Mouse (Mus musculus): Measurements from ENCODE around the gene Mvb12b. TPM values are rescaled to one million over a fixed set of nuclear protein-coding genes. Genes with fewer than 3 reads are reported as not detected.
A peak's percentile ranks its signal among the peaks of the same experiment; 100 is the strongest.

Gene Mvb12b
- polyA plus RNA-seq, 1 experiment from 2014 or later, result 16.9 TPM

DNA sequence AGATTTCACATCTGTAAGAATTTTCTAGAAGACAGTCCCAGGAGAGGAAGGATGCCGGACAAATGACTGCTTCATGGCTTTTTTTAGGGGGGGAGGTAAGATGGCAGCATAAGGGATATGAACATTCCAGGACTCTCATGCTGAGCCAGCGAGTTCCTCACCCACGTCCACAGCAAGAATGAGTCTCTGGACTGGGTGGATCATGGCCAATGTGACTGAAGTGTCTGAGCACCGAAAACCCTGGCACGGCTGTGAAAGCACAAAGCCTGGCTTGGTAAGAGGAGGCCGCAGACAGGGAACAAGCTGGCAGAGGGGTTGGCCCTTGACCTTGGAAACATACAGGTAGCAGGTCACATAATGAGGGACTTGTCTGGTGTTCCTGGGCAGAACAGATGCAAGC lies 87.5 kb downstream of the Mvb12b start:
- H3K27ac ChIP-seq (replicated peaks; ENCODE audit: low read depth, low read length), result no peak overlapping the region
- no peaks in the 10 kb centered on the region for H3K9me3 ChIP-seq (ENCODE audit: control insufficient read depth, low read length)
- 0 out of 2 replicates have a peak, but pooled peaks cover 2% of the 10 kb centered on the region for H3K36me3 ChIP-seq (ENCODE audit: control insufficient read depth, insufficient read depth, low read length)
- no peak overlapping the region for H3K4me3 ChIP-seq (ENCODE audit: low read depth, low read length)
- peaks cover 28% of the 10 kb centered on the region for H3K4me1 ChIP-seq (ENCODE audit: control insufficient read depth, insufficient read depth, low read length)
- H3K4me2 ChIP-seq (ENCODE audit: low read depth, severe bottlenecking), result no peak overlapping the region
- ATAC-seq (ENCODE audit: insufficient number of reproducible peaks, low FRiP score, low TSS enrichment, low read depth) (no peak), DNase-seq (ENCODE audit: low spot score) (no peak)
- 92% methylated on average over 6 of the region's 6 CpGs for WGBS
- H3K27me3 ChIP-seq (ENCODE audit: control insufficient read depth, insufficient read depth, low read length), result no peaks in the 10 kb centered on the region
- H3K9ac ChIP-seq (ENCODE audit: low read length), result no peak overlapping the region

DNA sequence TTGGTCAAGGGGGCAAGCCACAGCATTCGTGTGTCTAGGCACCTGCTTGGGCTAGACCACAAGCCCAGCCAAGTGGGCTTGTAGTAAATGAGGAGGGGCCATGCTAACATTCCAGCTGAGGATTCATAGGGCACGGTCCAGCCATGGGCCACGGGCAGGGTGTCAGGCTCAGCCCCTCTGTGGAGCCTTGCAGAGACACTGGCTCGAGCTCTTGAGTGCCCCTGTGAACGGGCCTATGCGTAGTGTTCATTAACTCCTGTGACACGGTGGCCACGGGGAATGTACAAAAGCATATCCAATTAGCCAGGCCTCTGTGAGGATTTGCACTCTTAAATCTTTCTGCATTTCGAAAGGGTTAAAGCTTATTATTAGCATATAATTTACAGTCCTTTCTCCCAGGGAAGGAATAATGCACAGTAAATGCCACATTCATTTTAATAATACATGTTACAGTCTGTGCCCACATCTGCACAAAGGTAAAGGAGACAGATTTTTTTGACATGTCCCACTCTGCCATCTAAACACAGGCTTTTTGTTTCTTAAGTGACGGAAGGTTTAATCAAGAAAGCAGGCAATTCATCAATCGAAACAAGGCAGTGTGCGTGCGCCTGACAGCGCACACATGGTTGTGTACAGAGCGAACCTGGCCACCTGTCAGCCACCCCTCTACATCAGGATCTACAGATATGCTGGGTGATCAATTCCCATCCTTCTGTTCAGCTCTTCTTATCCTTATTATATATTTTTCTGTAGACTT lies 91.9 kb downstream of the Mvb12b start:
- Histone ChIP-seq H3K27ac (replicated peaks; ENCODE audit: low read depth, low read length) (no peak overlapping the region), H3K4me3 (ENCODE audit: low read depth, low read length) (no peak overlapping the region), H3K4me2 (ENCODE audit: low read depth, severe bottlenecking) (no peak overlapping the region), H3K9ac (ENCODE audit: low read length) (no peak overlapping the region), H3K4me1 (ENCODE audit: control insufficient read depth, insufficient read depth, low read length) (peaks cover 21% of the 10 kb centered on the region), H3K27me3 (ENCODE audit: control insufficient read depth, insufficient read depth, low read length) (no peaks in the 10 kb centered on the region), H3K9me3 (ENCODE audit: control insufficient read depth, low read length) (no peaks in the 10 kb centered on the region), H3K36me3 (ENCODE audit: control insufficient read depth, insufficient read depth, low read length) (no peaks in the 10 kb centered on the region)
- DNase-seq (ENCODE audit: low spot score) (no peak), ATAC-seq (ENCODE audit: insufficient number of reproducible peaks, low FRiP score, low TSS enrichment, low read depth) (no peak)
- WGBS, result 59% methylated on average over 15 of the region's 15 CpGs

- H3K9me3 ChIP-seq (ENCODE audit: control insufficient read depth, low read length), result no peaks in the 10 kb centered on the region
- ATAC-seq (ENCODE audit: insufficient number of reproducible peaks, low FRiP score, low TSS enrichment, low read depth) (no peak), DNase-seq (ENCODE audit: low spot score) (no peak)
- no peak overlapping the region for H3K4me3 ChIP-seq (ENCODE audit: low read depth, low read length)
- no peaks in the 10 kb centered on the region for H3K27me3 ChIP-seq (ENCODE audit: control insufficient read depth, insufficient read depth, low read length)
- no peaks in the 10 kb centered on the region for H3K36me3 ChIP-seq (ENCODE audit: control insufficient read depth, insufficient read depth, low read length)
- peaks cover 25% of the 10 kb centered on the region for H3K4me1 ChIP-seq (ENCODE audit: control insufficient read depth, insufficient read depth, low read length)
- peak overlapping the region; percentile 44 for H3K9ac ChIP-seq (ENCODE audit: low read length)
- WGBS, result 92% methylated on average over 7 of the region's 7 CpGs
- no peak overlapping the region for H3K27ac ChIP-seq (replicated peaks; ENCODE audit: low read depth, low read length)
- H3K4me2 ChIP-seq (ENCODE audit: low read depth, severe bottlenecking), result no peak overlapping the region
Observed at GRCm38 (mm10) chr2:33795001-33795580, 92.7 kb downstream of the Mvb12b start.

- Histone ChIP-seq H3K27ac (replicated peaks; ENCODE audit: low read depth, low read length) (no peak overlapping the region), H3K27me3 (ENCODE audit: control insufficient read depth, insufficient read depth, low read length) (no peaks in the 10 kb centered on the region), H3K4me2 (ENCODE audit: low read depth, severe bottlenecking) (no peak overlapping the region), H3K9me3 (ENCODE audit: control insufficient read depth, low read length) (no peaks in the 10 kb centered on the region), H3K9ac (ENCODE audit: low read length) (peak overlapping the region; percentile 44; the same call in 1 of the 2 replicates), H3K4me1 (ENCODE audit: control insufficient read depth, insufficient read depth, low read length) (peaks cover 31% of the 10 kb centered on the region), H3K4me3 (ENCODE audit: low read depth, low read length) (no peak overlapping the region), H3K36me3 (ENCODE audit: control insufficient read depth, insufficient read depth, low read length) (no peaks in the 10 kb centered on the region)
- WGBS, result 61% methylated on average over 9 of the region's 9 CpGs
- DNase-seq (ENCODE audit: low spot score), result no peak
- ATAC-seq (ENCODE audit: insufficient number of reproducible peaks, low FRiP score, low TSS enrichment, low read depth), result no peak
Observed at GRCm38 (mm10) chr2:33794483-33794882, 93.3 kb downstream of the Mvb12b start.

GRCm38 (mm10) chr2:33790301-33790700 lies 97.4 kb downstream of the Mvb12b start:
- DNase-seq (ENCODE audit: low spot score) (no peak), ATAC-seq (ENCODE audit: insufficient number of reproducible peaks, low FRiP score, low TSS enrichment, low read depth) (no peak)
- Histone ChIP-seq H3K36me3 (ENCODE audit: control insufficient read depth, insufficient read depth, low read length) (no peaks in the 10 kb centered on the region), H3K4me3 (ENCODE audit: low read depth, low read length) (no peak overlapping the region), H3K27ac (replicated peaks; ENCODE audit: low read depth, low read length) (peak overlapping the region; percentile 79), H3K27me3 (ENCODE audit: control insufficient read depth, insufficient read depth, low read length) (no peaks in the 10 kb centered on the region), H3K9me3 (ENCODE audit: control insufficient read depth, low read length) (no peaks in the 10 kb centered on the region), H3K9ac (ENCODE audit: low read length) (no peak overlapping the region), H3K4me1 (ENCODE audit: control insufficient read depth, insufficient read depth, low read length) (peaks cover 44% of the 10 kb centered on the region), H3K4me2 (ENCODE audit: low read depth, severe bottlenecking) (no peak overlapping the region)
- WGBS, result 34% methylated on average over 5 of the region's 5 CpGs

DNA sequence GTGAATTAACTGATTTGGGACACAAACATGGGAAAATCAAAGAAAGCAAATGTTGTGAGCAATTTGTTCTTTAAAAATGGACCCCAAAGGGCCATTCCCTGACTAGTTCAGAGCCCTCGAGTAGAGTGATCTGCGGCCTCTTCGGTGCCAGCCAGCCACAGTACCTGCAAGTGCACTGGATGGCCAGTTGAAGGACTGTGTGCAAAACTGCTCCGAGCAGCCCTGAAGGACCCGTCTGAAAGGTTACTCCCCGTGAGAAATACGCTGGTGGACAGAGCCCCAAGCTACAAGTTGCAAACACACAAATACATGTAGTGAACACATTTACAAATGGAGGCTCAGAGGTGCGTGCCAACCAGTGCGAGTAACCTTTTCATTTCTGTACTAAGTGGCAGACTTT lies 98.0 kb downstream of the Mvb12b start:
- H3K9me3 ChIP-seq (ENCODE audit: control insufficient read depth, low read length), result no peaks in the 10 kb centered on the region
- no peak overlapping the region for H3K4me3 ChIP-seq (ENCODE audit: low read depth, low read length)
- WGBS, result 34% methylated on average over 9 of the region's 9 CpGs
- peak overlapping the region; percentile 79 for H3K27ac ChIP-seq (replicated peaks; ENCODE audit: low read depth, low read length)
- H3K4me1 ChIP-seq (ENCODE audit: control insufficient read depth, insufficient read depth, low read length), result peaks cover 39% of the 10 kb centered on the region
- DNase-seq (ENCODE audit: low spot score) (peak; percentile 61), ATAC-seq (ENCODE audit: insufficient number of reproducible peaks, low FRiP score, low TSS enrichment, low read depth) (no peak)
- no peaks in the 10 kb centered on the region for H3K36me3 ChIP-seq (ENCODE audit: control insufficient read depth, insufficient read depth, low read length)
- H3K4me2 ChIP-seq (ENCODE audit: low read depth, severe bottlenecking), result no peak overlapping the region
- no peaks in the 10 kb centered on the region for H3K27me3 ChIP-seq (ENCODE audit: control insufficient read depth, insufficient read depth, low read length)
- no peak overlapping the region for H3K9ac ChIP-seq (ENCODE audit: low read length)

- peaks cover 36% of the 10 kb centered on the region for H3K4me1 ChIP-seq (ENCODE audit: control insufficient read depth, insufficient read depth, low read length)
- H3K9me3 ChIP-seq (ENCODE audit: control insufficient read depth, low read length), result no peaks in the 10 kb centered on the region
- H3K9ac ChIP-seq (ENCODE audit: low read length), result no peak overlapping the region
- no peaks in the 10 kb centered on the region for H3K36me3 ChIP-seq (ENCODE audit: control insufficient read depth, insufficient read depth, low read length)
- WGBS, result 12% methylated on average over 6 of the region's 6 CpGs
- H3K4me3 ChIP-seq (ENCODE audit: low read depth, low read length), result no peak overlapping the region
- peak; percentile 67 for DNase-seq (ENCODE audit: low spot score)
- peak; percentile 61; the same call in 1 of the 2 replicates for ATAC-seq (ENCODE audit: insufficient number of reproducible peaks, low FRiP score, low TSS enrichment, low read depth)
- no peaks in the 10 kb centered on the region for H3K27me3 ChIP-seq (ENCODE audit: control insufficient read depth, insufficient read depth, low read length)
- no peak overlapping the region for H3K4me2 ChIP-seq (ENCODE audit: low read depth, severe bottlenecking)
- peak overlapping the region; percentile 79 for H3K27ac ChIP-seq (replicated peaks; ENCODE audit: low read depth, low read length)
Observed at GRCm38 (mm10) chr2:33789279-33789678, 98.5 kb downstream of the Mvb12b start.

- Histone ChIP-seq H3K36me3 (ENCODE audit: control insufficient read depth, insufficient read depth, low read length) (no peaks in the 10 kb centered on the region), H3K9me3 (ENCODE audit: control insufficient read depth, low read length) (no peaks in the 10 kb centered on the region), H3K9ac (ENCODE audit: low read length) (no peak overlapping the region), H3K27me3 (ENCODE audit: control insufficient read depth, insufficient read depth, low read length) (no peaks in the 10 kb centered on the region), H3K4me1 (ENCODE audit: control insufficient read depth, insufficient read depth, low read length) (peaks cover 36% of the 10 kb centered on the region), H3K4me3 (ENCODE audit: low read depth, low read length) (no peak overlapping the region), H3K4me2 (ENCODE audit: low read depth, severe bottlenecking) (no peak overlapping the region), H3K27ac (replicated peaks; ENCODE audit: low read depth, low read length) (no peak overlapping the region)
- no peak for ATAC-seq (ENCODE audit: insufficient number of reproducible peaks, low FRiP score, low TSS enrichment, low read depth)
- WGBS, result 57% methylated on average over 7 of the region's 7 CpGs
- DNase-seq (ENCODE audit: low spot score), result no peak
Observed at GRCm38 (mm10) chr2:33788851-33789250, 98.9 kb downstream of the Mvb12b start.

Measured in limb, embryonic 11.5 days (tissue).